Mouse (Mus musculus): ENCODE results near the gene Cacna1c. TPM values are rescaled to one million over a fixed set of nuclear protein-coding genes. Genes with fewer than 3 reads are reported as not detected.

The Cacna1c gene
- polyA plus RNA-seq, 1 experiment, result not detected

GRCm38 (mm10) chr6:118812007-118812406, 384.2 kb downstream of the Cacna1c start:
- no peak for TF ChIP-seq GATA1 (IDR thresholded peaks at IDR 0.05; ENCODE audit: low read length)

- no peak for TF ChIP-seq GATA1 (IDR thresholded peaks at IDR 0.05; ENCODE audit: low read length)
These were observed 385.4 kb downstream of the Cacna1c start for GRCm38 (mm10) chr6:118810834-118811233.

- TF ChIP-seq GATA1 (IDR thresholded peaks at IDR 0.05; ENCODE audit: low read length), result no peak
These were observed 391.1 kb downstream of the Cacna1c start for GRCm38 (mm10) chr6:118805139-118805538.

- no peak for TF ChIP-seq GATA1 (IDR thresholded peaks at IDR 0.05; ENCODE audit: low read length)
These were observed 393.9 kb downstream of the Cacna1c start for GRCm38 (mm10) chr6:118802286-118802685.

- TF ChIP-seq GATA1 (IDR thresholded peaks at IDR 0.05; ENCODE audit: low read length), result no peak
These were observed 399.8 kb downstream of the Cacna1c start for GRCm38 (mm10) chr6:118796393-118796792.

GRCm38 (mm10) chr6:118795716-118796115, 400.5 kb downstream of the Cacna1c start:
- no peak for TF ChIP-seq GATA1 (IDR thresholded peaks at IDR 0.05; ENCODE audit: low read length)

- no peak for TF ChIP-seq GATA1 (IDR thresholded peaks at IDR 0.05; ENCODE audit: low read length)
These were observed 404.3 kb downstream of the Cacna1c start for GRCm38 (mm10) chr6:118791921-118792368.

GRCm38 (mm10) chr6:118787933-118788332, 408.3 kb downstream of the Cacna1c start:
- no peak for TF ChIP-seq GATA1 (IDR thresholded peaks at IDR 0.05; ENCODE audit: low read length)

GRCm38 (mm10) chr6:118780280-118780679, 415.9 kb downstream of the Cacna1c start:
- TF ChIP-seq GATA1 (IDR thresholded peaks at IDR 0.05; ENCODE audit: low read length), result no peak

- TF ChIP-seq GATA1 (IDR thresholded peaks at IDR 0.05; ENCODE audit: low read length), result no peak
These were observed 417.0 kb downstream of the Cacna1c start for GRCm38 (mm10) chr6:118779201-118779600.

GRCm38 (mm10) chr6:118777457-118777856, 418.8 kb downstream of the Cacna1c start:
- no peak for TF ChIP-seq GATA1 (IDR thresholded peaks at IDR 0.05; ENCODE audit: low read length)

GRCm38 (mm10) chr6:118776459-118776858, 419.8 kb downstream of the Cacna1c start:
- no peak for TF ChIP-seq GATA1 (IDR thresholded peaks at IDR 0.05; ENCODE audit: low read length)

- no peak for TF ChIP-seq GATA1 (IDR thresholded peaks at IDR 0.05; ENCODE audit: low read length)
These were observed 423.6 kb downstream of the Cacna1c start for GRCm38 (mm10) chr6:118772581-118772980.

GRCm38 (mm10) chr6:118771121-118771520, 425.1 kb downstream of the Cacna1c start:
- TF ChIP-seq GATA1 (IDR thresholded peaks at IDR 0.05; ENCODE audit: low read length), result no peak

- no peak for TF ChIP-seq GATA1 (IDR thresholded peaks at IDR 0.05; ENCODE audit: low read length)
These were observed 425.8 kb downstream of the Cacna1c start for GRCm38 (mm10) chr6:118770396-118770795.

GRCm38 (mm10) chr6:118769792-118770191, 426.4 kb downstream of the Cacna1c start:
- no peak for TF ChIP-seq GATA1 (IDR thresholded peaks at IDR 0.05; ENCODE audit: low read length)

- no peak for TF ChIP-seq GATA1 (IDR thresholded peaks at IDR 0.05; ENCODE audit: low read length)
These were observed 428.5 kb downstream of the Cacna1c start for GRCm38 (mm10) chr6:118767698-118768097.

GRCm38 (mm10) chr6:118765261-118765660, 431.0 kb downstream of the Cacna1c start:
- TF ChIP-seq GATA1 (IDR thresholded peaks at IDR 0.05; ENCODE audit: low read length), result no peak

Measured in G1E-ER4 (cell line).